Mouse (Mus musculus) heart, embryonic 13.5 days (tissue): Measurements from ENCODE around the gene Sun5. TPM values are rescaled to one million over a fixed set of nuclear protein-coding genes. Genes with fewer than 3 reads are reported as not detected.
"Not testable (repeated sequence)": the region's sequence is repeated elsewhere in the genome, so short reads cannot be mapped to it uniquely, and the experiment has no call there.

ENCODE experiments used
- ATAC-seq: fragments of 200-750 bp; cut with Nextera tagmentation; 2 replicates; pipeline ENCODE4 v1.8.0; 2017; ENCODE audit warnings: moderate TSS enrichment; ENCODE audit not compliant: insufficient number of reproducible peaks, low FRiP score, low TSS enrichment; ENCODE audit errors: extremely low read depth
- H3K27ac ChIP-seq: fragments of 300-500 bp; sonication (generic); replicated peaks from 2 replicates; pipeline ENCODE4 v1.5.1; 2015; ENCODE audit warnings: moderate library complexity, mild to moderate bottlenecking, inconsistent platforms
- H3K27me3 ChIP-seq: fragments of 300-500 bp; sonication (generic); replicated peaks from 2 replicates; pipeline ENCODE4 v1.6.1; 2015; ENCODE audit warnings: mild to moderate bottlenecking, inconsistent platforms
- H3K36me3 ChIP-seq: fragments of 300-500 bp; sonication (generic); 2 replicates; pipeline ENCODE4 v1.6.1; 2015; ENCODE audit warnings: mild to moderate bottlenecking, inconsistent platforms
- H3K4me1 ChIP-seq: fragments of 300-500 bp; sonication (generic); 2 replicates; pipeline ENCODE4 v1.6.1; 2015; ENCODE audit warnings: inconsistent platforms
- H3K4me2 ChIP-seq: fragments of 300-500 bp; sonication (generic); 2 replicates; pipeline ENCODE4 v1.6.1; 2015; ENCODE audit warnings: inconsistent platforms, mild to moderate bottlenecking, moderate library complexity
- H3K4me3 ChIP-seq: fragments of 300-500 bp; sonication (generic); 2 replicates; pipeline ENCODE4 v1.5.1; 2015; ENCODE audit warnings: moderate library complexity, mild to moderate bottlenecking, inconsistent platforms
- H3K9ac ChIP-seq: fragments of 300-500 bp; sonication (generic); 2 replicates; pipeline ENCODE4 v1.6.1; 2015; ENCODE audit warnings: inconsistent platforms, mild to moderate bottlenecking, moderate library complexity
- H3K9me3 ChIP-seq: fragments of 300-500 bp; sonication (generic); 2 replicates; pipeline ENCODE4 v1.6.1; 2016; ENCODE audit warnings: inconsistent platforms
- WGBS: fragments of 180-500 bp; shearing (Covaris S2); methylation state at CpG from one replicate; pipeline ENCODE4 v1.1.7; 2015; ENCODE audit warnings: mixed read lengths; 5-methylcytosine and 5-hydroxymethylcytosine counted together
- polyA plus RNA-seq: library from polyadenylated mRNA; unstranded; fragments of >200 nt; fragmentation: Nextera tagmentation; extraction: Ambion mirVana; gene quantifications from 2 replicates; pipeline ENCODE4 v1.2.1, GENCODE M21; 2015

The Sun5 gene
- polyA plus RNA-seq, 1 experiment from 2014 or later, result not detected

GRCm38 (mm10) chr2:153853544-153853943 is 17.3 kb downstream of the Sun5 start:
- Histone ChIP-seq H3K4me1 (no peaks in the 10 kb centered on the region; the same call in 1 of the 2 replicates), H3K36me3 (no peaks in the 10 kb centered on the region), H3K27ac (no peak overlapping the region), H3K4me3 (no peak overlapping the region), H3K9ac (no peak overlapping the region), H3K9me3 (no peaks in the 10 kb centered on the region), H3K4me2 (no peak overlapping the region), H3K27me3 (peaks cover 14% of the 10 kb centered on the region)
- ATAC-seq, result no peak
- WGBS, result 3% methylated on average over 5 of the region's 5 CpGs

GRCm38 (mm10) chr2:153851030-153851360 is 19.9 kb downstream of the Sun5 start:
- no peaks in the 10 kb centered on the region; the same call in 1 of the 2 replicates for H3K4me1 ChIP-seq
- ATAC-seq, result no peak
- H3K9ac ChIP-seq, result no peak overlapping the region
- no peak overlapping the region for H3K4me3 ChIP-seq
- H3K27ac ChIP-seq, result no peak overlapping the region
- 43% methylated on average over 4 of the region's 4 CpGs for WGBS
- peaks cover 8% of the 10 kb centered on the region for H3K27me3 ChIP-seq
- H3K36me3 ChIP-seq, result no peaks in the 10 kb centered on the region
- H3K9me3 ChIP-seq, result no peaks in the 10 kb centered on the region
- H3K4me2 ChIP-seq, result no peak overlapping the region

- Histone ChIP-seq H3K4me3 (no peak overlapping the region), H3K4me2 (no peak overlapping the region), H3K27me3 (peaks cover 5% of the 10 kb centered on the region; the same call in 1 of the 2 replicates), H3K27ac (no peak overlapping the region), H3K36me3 (no peaks in the 10 kb centered on the region), H3K9ac (no peak overlapping the region), H3K4me1 (no peaks in the 10 kb centered on the region; the same call in 1 of the 2 replicates), H3K9me3 (no peaks in the 10 kb centered on the region)
- ATAC-seq, result no peak
- WGBS, result 81% methylated on average over 6 of the region's 6 CpGs
Measured at GRCm38 (mm10) chr2:153850351-153851029, 20.4 kb downstream of the Sun5 start.

GRCm38 (mm10) chr2:153848389-153848788 is 22.5 kb downstream of the Sun5 start:
- Histone ChIP-seq H3K27ac (no peak overlapping the region), H3K9me3 (no peaks in the 10 kb centered on the region), H3K4me2 (no peak overlapping the region), H3K4me3 (no peak overlapping the region), H3K9ac (no peak overlapping the region), H3K36me3 (no peaks in the 10 kb centered on the region), H3K27me3 (no peaks in the 10 kb centered on the region), H3K4me1 (no peaks in the 10 kb centered on the region)
- WGBS, result 78% methylated on average over 3 of the region's 3 CpGs
- ATAC-seq, result no peak

- WGBS, result 74% methylated on average over 8 of the region's 8 CpGs
- Histone ChIP-seq H3K9me3 (no peaks in the 10 kb centered on the region), H3K4me2 (no peak overlapping the region), H3K4me3 (no peak overlapping the region), H3K4me1 (no peaks in the 10 kb centered on the region), H3K36me3 (no peaks in the 10 kb centered on the region), H3K27ac (no peak overlapping the region), H3K27me3 (no peaks in the 10 kb centered on the region), H3K9ac (no peak overlapping the region)
- ATAC-seq, result no peak
Measured at GRCm38 (mm10) chr2:153842854-153843253, 28.0 kb downstream of the Sun5 start.

GRCm38 (mm10) chr2:153833291-153833690 is 37.6 kb downstream of the Sun5 start:
- Histone ChIP-seq H3K9me3 (no peaks in the 10 kb centered on the region), H3K4me1 (no peaks in the 10 kb centered on the region), H3K9ac (no peak overlapping the region), H3K4me3 (no peak overlapping the region), H3K4me2 (no peak overlapping the region), H3K27ac (no peak overlapping the region), H3K36me3 (no peaks in the 10 kb centered on the region), H3K27me3 (no peaks in the 10 kb centered on the region)
- 70% methylated on average over 8 of the region's 8 CpGs for WGBS
- no peak for ATAC-seq

- Histone ChIP-seq H3K4me1 (peaks cover 7% of the 10 kb centered on the region), H3K27me3 (peaks cover 4% of the 10 kb centered on the region; the same call in 1 of the 2 replicates), H3K36me3 (no peaks in the 10 kb centered on the region), H3K4me2 (no peak overlapping the region), H3K9ac (no peak overlapping the region), H3K4me3 (no peak overlapping the region), H3K9me3 (no peaks in the 10 kb centered on the region), H3K27ac (no peak overlapping the region)
- 77% methylated on average over 7 of the region's 7 CpGs for WGBS
- no peak for ATAC-seq
Measured at GRCm38 (mm10) chr2:153828704-153829103, 42.2 kb downstream of the Sun5 start.

GRCm38 (mm10) chr2:153827171-153827830 is 43.6 kb downstream of the Sun5 start:
- Histone ChIP-seq H3K27ac (no peak overlapping the region), H3K9me3 (no peaks in the 10 kb centered on the region), H3K4me1 (peaks cover 7% of the 10 kb centered on the region), H3K4me2 (no peak overlapping the region), H3K27me3 (peaks cover 4% of the 10 kb centered on the region; the same call in 1 of the 2 replicates), H3K9ac (no peak overlapping the region), H3K4me3 (no peak overlapping the region), H3K36me3 (no peaks in the 10 kb centered on the region)
- 71% methylated on average over 8 of the region's 8 CpGs for WGBS
- no peak for ATAC-seq

- H3K9ac ChIP-seq, H3K27me3 ChIP-seq, H3K4me1 ChIP-seq, H3K4me2 ChIP-seq, H3K27ac ChIP-seq, H3K9me3 ChIP-seq, H3K4me3 ChIP-seq, H3K36me3 ChIP-seq, ATAC-seq: not testable (repeated sequence)
- WGBS, result 55% methylated on average over 32 of the region's 32 CpGs
Measured at GRCm38 (mm10) chr2:153825900-153826299, 45.0 kb downstream of the Sun5 start.

- Histone ChIP-seq H3K36me3 (no peaks in the 10 kb centered on the region), H3K4me2 (no peak overlapping the region), H3K9me3 (no peaks in the 10 kb centered on the region), H3K4me3 (no peak overlapping the region), H3K27me3 (peaks cover 4% of the 10 kb centered on the region; the same call in 1 of the 2 replicates), H3K27ac (no peak overlapping the region), H3K9ac (no peak overlapping the region), H3K4me1 (peaks cover 7% of the 10 kb centered on the region)
- no peak for ATAC-seq
- WGBS, result 63% methylated on average over 6 of the region's 6 CpGs
Measured at GRCm38 (mm10) chr2:153824593-153824992, 46.3 kb downstream of the Sun5 start.

GRCm38 (mm10) chr2:153822005-153822543 is 48.8 kb downstream of the Sun5 start:
- Histone ChIP-seq H3K27me3 (no peaks in the 10 kb centered on the region; the same call in 1 of the 2 replicates), H3K27ac (no peak overlapping the region), H3K36me3 (no peaks in the 10 kb centered on the region), H3K4me2 (no peak overlapping the region), H3K9ac (no peak overlapping the region), H3K4me3 (no peak overlapping the region), H3K4me1 (peaks cover 7% of the 10 kb centered on the region), H3K9me3 (no peaks in the 10 kb centered on the region)
- no peak for ATAC-seq
- 83% methylated on average over 2 of the region's 2 CpGs for WGBS
